Mouse (Mus musculus) embryonic facial prominence, embryonic 14.5 days (tissue): ENCODE results near the gene Ebna1bp2. TPM values are rescaled to one million over a fixed set of nuclear protein-coding genes. Genes with fewer than 3 reads are reported as not detected.
A peak's percentile ranks its signal among the peaks of the same experiment; 100 is the strongest.

Experiments
- ATAC-seq: fragments of 200-750 bp; cut with Nextera tagmentation; 2 replicates; pipeline ENCODE4 v1.8.0; 2017; ENCODE audit warnings: low read depth, moderate number of reproducible peaks, moderate TSS enrichment
- DNase-seq: peaks from one replicate; pipeline ENCODE4 v3.0.0-alpha.2; 2015; ENCODE audit warnings: low spot score
- H3K27ac ChIP-seq: fragments of 300-500 bp; sonication (generic); replicated peaks from 2 replicates; pipeline ENCODE4 v1.5.1; 2014; ENCODE audit warnings: low read depth, mild to moderate bottlenecking, low read length, moderate library complexity
- H3K27me3 ChIP-seq: fragments of 300-500 bp; sonication (generic); replicated peaks from 2 replicates; pipeline ENCODE4 v1.6.1; 2014; ENCODE audit warnings: low read length; ENCODE audit not compliant: control insufficient read depth, insufficient read depth
- H3K36me3 ChIP-seq: fragments of 300-500 bp; sonication (generic); 2 replicates; pipeline ENCODE4 v1.6.1; 2014; ENCODE audit warnings: low read length, mixed read lengths; ENCODE audit not compliant: control insufficient read depth, insufficient read depth
- H3K4me1 ChIP-seq: fragments of 300-500 bp; sonication (generic); 2 replicates; pipeline ENCODE4 v1.6.1; 2014; ENCODE audit warnings: antibody characterized with exemption, low read length; ENCODE audit not compliant: control insufficient read depth, insufficient read depth
- H3K4me2 ChIP-seq: fragments of 300-500 bp; sonication (generic); 2 replicates; pipeline ENCODE4 v1.6.1; 2014; ENCODE audit warnings: low read depth, mild to moderate bottlenecking, low read length, moderate library complexity, mixed read lengths
- H3K4me3 ChIP-seq: fragments of 300-500 bp; sonication (generic); 2 replicates; pipeline ENCODE4 v1.5.1; 2014; ENCODE audit warnings: low read depth, mild to moderate bottlenecking, low read length
- H3K9ac ChIP-seq: fragments of 300-500 bp; sonication (generic); 2 replicates; pipeline ENCODE4 v1.6.1; 2014; ENCODE audit warnings: low read depth, mild to moderate bottlenecking, low read length, moderate library complexity, mixed read lengths
- H3K9me3 ChIP-seq: fragments of 300-500 bp; sonication (generic); 2 replicates; pipeline ENCODE4 v1.6.1; 2016; ENCODE audit warnings: low read length; ENCODE audit not compliant: control insufficient read depth
- WGBS: fragments of 180-500 bp; shearing (Covaris S2); extraction: QIAGEN DNeasy Blood & Tissue Kit; methylation state at CpG from one replicate; pipeline ENCODE4 v1.1.7; 2014; 5-methylcytosine and 5-hydroxymethylcytosine counted together
- polyA plus RNA-seq: library from polyadenylated mRNA; unstranded; fragments of >200 nt; fragmentation: Nextera tagmentation; extraction: Ambion mirVana; gene quantifications from 2 replicates; pipeline ENCODE4 v1.2.1, GENCODE M21; 2014

Gene Ebna1bp2
- polyA plus RNA-seq: 148 and 150 TPM in 2 replicates

GRCm38 (mm10) chr4:118620279-118620966 lies at the start of gene Ebna1bp2, which contains the start of gene Cfap57:
TSS of gene Ebna1bp2 (plus strand) at chr4:118620799.
TSS of gene Cfap57 (minus strand) at chr4:118620777.
- under 1% methylated on average over 38 of the region's 41 CpGs for WGBS
- Histone ChIP-seq H3K9me3 (peaks cover 9% of the 10 kb centered on the region), H3K9ac (peak within 1 kb of the TSS; percentile 76), H3K4me2 (peak within 1 kb of the TSS; percentile 93), H3K27me3 (no peaks in the 10 kb centered on the region), H3K27ac (peak within 1 kb of the TSS; percentile 12; the same call in 1 of the 2 replicates), H3K36me3 (peaks cover 25% of the 10 kb centered on the region), H3K4me3 (peak within 1 kb of the TSS; percentile 62), H3K4me1 (peaks cover 8% of the 10 kb centered on the region)
- ATAC-seq (peak; percentile 93), DNase-seq (peak; percentile 97)

DNA sequence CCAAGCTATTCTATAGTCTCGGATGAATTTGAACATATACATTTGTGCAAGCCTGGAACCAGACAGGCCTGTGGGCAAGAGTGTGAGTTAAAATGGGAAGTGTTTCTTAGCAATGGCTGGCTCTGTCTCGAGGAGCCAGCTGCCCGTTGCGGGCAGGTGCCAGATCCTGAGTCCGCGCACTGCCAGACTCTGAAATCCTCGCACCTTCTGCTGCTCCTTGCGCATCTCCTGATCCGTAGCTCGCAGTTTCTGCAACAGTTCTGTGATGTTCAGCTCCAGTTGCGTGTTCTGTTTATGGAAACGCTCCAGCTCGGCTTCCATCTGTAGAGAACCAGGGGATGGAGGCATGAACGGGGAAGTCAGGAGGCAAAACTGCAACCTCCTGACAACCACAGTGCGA lies 49.2 kb upstream of the Ebna1bp2 start:
- ATAC-seq (no peak), DNase-seq (no peak)
- Histone ChIP-seq H3K4me1 (no peaks in the 10 kb centered on the region), H3K9ac (no peak overlapping the region), H3K4me2 (no peak overlapping the region), H3K36me3 (no peaks in the 10 kb centered on the region), H3K27me3 (0 out of 2 replicates have a peak, but pooled peaks cover 3% of the 10 kb centered on the region), H3K27ac (no peak overlapping the region), H3K9me3 (no peaks in the 10 kb centered on the region), H3K4me3 (no peak overlapping the region)
- WGBS: 75% methylated on average over 15 of the region's 15 CpGs

GRCm38 (mm10) chr4:118576097-118576496 lies 44.5 kb upstream of the Ebna1bp2 start:
- Histone ChIP-seq H3K4me2 (no peak overlapping the region), H3K27ac (no peak overlapping the region), H3K4me3 (no peak overlapping the region), H3K9me3 (no peaks in the 10 kb centered on the region), H3K27me3 (no peaks in the 10 kb centered on the region), H3K36me3 (no peaks in the 10 kb centered on the region), H3K4me1 (no peaks in the 10 kb centered on the region), H3K9ac (no peak overlapping the region)
- WGBS: 0% methylated on average over 6 of the region's 6 CpGs
- DNase-seq (peak; percentile 90), ATAC-seq (peak; percentile 75)

- no peak for ATAC-seq
- WGBS: 45% methylated on average over 13 of the region's 13 CpGs
- DNase-seq: no peak
- Histone ChIP-seq H3K4me1 (no peaks in the 10 kb centered on the region), H3K36me3 (no peaks in the 10 kb centered on the region), H3K4me3 (no peak overlapping the region), H3K9me3 (0 out of 2 replicates have a peak, but pooled peaks cover 4% of the 10 kb centered on the region), H3K27ac (no peak overlapping the region), H3K4me2 (no peak overlapping the region), H3K27me3 (no peaks in the 10 kb centered on the region), H3K9ac (no peak overlapping the region)
These were observed 41.3 kb upstream of the Ebna1bp2 start for GRCm38 (mm10) chr4:118579313-118579712.

- H3K4me2 ChIP-seq: no peak overlapping the region
- no peak overlapping the region for H3K4me3 ChIP-seq
- H3K27me3 ChIP-seq: no peaks in the 10 kb centered on the region
- 48% methylated on average over 10 of the region's 11 CpGs for WGBS
- no peaks in the 10 kb centered on the region for H3K4me1 ChIP-seq
- 0 out of 2 replicates have a peak, but pooled peaks cover 9% of the 10 kb centered on the region for H3K9me3 ChIP-seq
- H3K9ac ChIP-seq: no peak overlapping the region
- no peaks in the 10 kb centered on the region for H3K36me3 ChIP-seq
- ATAC-seq: no peak
- H3K27ac ChIP-seq: no peak overlapping the region
- DNase-seq: no peak
These were observed 39.1 kb upstream of the Ebna1bp2 start for GRCm38 (mm10) chr4:118581508-118581907.

DNA sequence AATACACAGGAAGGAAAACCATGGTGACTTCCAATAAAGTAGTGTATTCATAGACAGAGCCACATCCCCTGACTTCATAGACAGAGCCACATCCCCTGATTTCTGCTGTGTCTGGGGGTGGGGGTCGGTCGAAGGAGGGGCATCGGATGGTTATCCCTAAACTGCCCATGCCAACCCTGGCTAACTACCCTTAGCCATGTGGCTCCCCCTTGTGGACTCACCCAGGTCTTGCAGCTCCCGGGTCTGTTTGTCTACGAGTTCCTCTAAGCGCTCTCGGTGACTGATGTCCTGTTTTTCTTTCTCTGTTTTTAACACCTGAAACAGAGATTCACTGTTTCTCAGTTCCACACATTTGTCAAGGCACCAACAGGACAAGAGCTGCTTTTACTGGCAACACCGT lies 38.0 kb upstream of the Ebna1bp2 start:
- no peak overlapping the region for H3K4me2 ChIP-seq
- H3K36me3 ChIP-seq: no peaks in the 10 kb centered on the region
- ATAC-seq (no peak), DNase-seq (no peak)
- H3K27me3 ChIP-seq: no peaks in the 10 kb centered on the region
- no peaks in the 10 kb centered on the region for H3K4me1 ChIP-seq
- WGBS: 96% methylated on average over 8 of the region's 8 CpGs
- H3K4me3 ChIP-seq: no peak overlapping the region
- H3K9me3 ChIP-seq: 0 out of 2 replicates have a peak, but pooled peaks cover 9% of the 10 kb centered on the region
- H3K27ac ChIP-seq: no peak overlapping the region
- no peak overlapping the region for H3K9ac ChIP-seq

- peaks cover 4% of the 10 kb centered on the region; the same call in 1 of the 2 replicates for H3K27me3 ChIP-seq
- 62% methylated on average over 12 of the region's 12 CpGs for WGBS
- ATAC-seq (no peak), DNase-seq (no peak)
- H3K4me1 ChIP-seq: no peaks in the 10 kb centered on the region
- H3K4me3 ChIP-seq: no peak overlapping the region
- no peak overlapping the region for H3K27ac ChIP-seq
- no peak overlapping the region; the same call in 1 of the 2 replicates for H3K9ac ChIP-seq
- H3K36me3 ChIP-seq: no peaks in the 10 kb centered on the region
- no peak overlapping the region for H3K4me2 ChIP-seq
- 0 out of 2 replicates have a peak, but pooled peaks cover 7% of the 10 kb centered on the region for H3K9me3 ChIP-seq
These were observed 31.4 kb upstream of the Ebna1bp2 start for GRCm38 (mm10) chr4:118589053-118589732.

DNA sequence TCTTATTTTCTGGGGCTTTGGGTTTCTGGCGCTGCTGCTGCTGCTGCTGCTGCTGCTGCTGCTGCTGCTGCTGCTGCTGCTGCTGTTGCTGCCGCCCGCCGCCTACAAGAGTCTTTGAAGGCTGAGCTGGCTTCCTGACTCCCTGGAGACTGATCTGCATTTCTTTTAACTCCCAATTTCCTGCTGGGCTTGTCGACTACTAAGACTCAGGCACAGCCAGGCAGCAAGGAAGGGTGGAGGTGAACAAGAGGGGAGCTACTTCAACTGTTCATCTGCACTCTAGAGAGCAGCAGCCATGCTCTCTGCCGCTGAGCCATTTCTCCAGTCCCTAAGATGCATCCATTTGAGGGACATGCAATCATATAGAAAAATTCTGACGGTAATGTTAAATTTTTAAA lies 30.9 kb upstream of the Ebna1bp2 start:
- Histone ChIP-seq H3K27ac (no peak overlapping the region), H3K4me1 (no peaks in the 10 kb centered on the region), H3K9me3 (0 out of 2 replicates have a peak, but pooled peaks cover 2% of the 10 kb centered on the region), H3K4me2 (no peak overlapping the region), H3K27me3 (peaks cover 4% of the 10 kb centered on the region; the same call in 1 of the 2 replicates), H3K4me3 (no peak overlapping the region), H3K9ac (no peak overlapping the region; the same call in 1 of the 2 replicates), H3K36me3 (no peaks in the 10 kb centered on the region)
- ATAC-seq: no peak
- no peak for DNase-seq
- 10% methylated on average over 7 of the region's 7 CpGs for WGBS
